Mouse (Mus musculus) thymus, adult 2 months (tissue): ENCODE results near the gene Gng13. TPM values are rescaled to one million over a fixed set of nuclear protein-coding genes. Genes with fewer than 3 reads are reported as not detected.

Source experiments
- DNase-seq: peaks from one replicate; pipeline ENCODE4 v3.0.0; 2021
- H3K27ac ChIP-seq: fragments of 200-500 bp; 2 replicates; pipeline ENCODE4 v1.5.1; 2012; ENCODE audit warnings: low read length, control low read depth; ENCODE audit not compliant: control insufficient read depth, insufficient read depth
- H3K27me3 ChIP-seq: fragments of 200-500 bp; 2 replicates; pipeline ENCODE4 v1.6.1; 2012; ENCODE audit warnings: mild to moderate bottlenecking, low read length, moderate library complexity, mixed read lengths; ENCODE audit not compliant: control insufficient read depth, insufficient read depth
- H3K36me3 ChIP-seq: fragments of 200-500 bp; 2 replicates; pipeline ENCODE4 v1.6.1; 2012; ENCODE audit warnings: mild to moderate bottlenecking, low read length, moderate library complexity; ENCODE audit not compliant: control insufficient read depth, insufficient read depth
- H3K4me1 ChIP-seq: fragments of 200-500 bp; replicated peaks from 2 replicates; pipeline ENCODE4 v1.6.1; 2012; ENCODE audit warnings: low read length; ENCODE audit not compliant: control insufficient read depth, insufficient read depth
- H3K4me3 ChIP-seq: fragments of 200-500 bp; 2 replicates; pipeline ENCODE4 v1.5.1; 2012; ENCODE audit warnings: mild to moderate bottlenecking, low read length, control low read depth, moderate library complexity; ENCODE audit not compliant: control insufficient read depth, insufficient read depth
- CTCF ChIP-seq: fragments of 200-500 bp; IDR thresholded peaks from 2 replicates; pipeline ENCODE4 v1.5.1; 2012; ENCODE audit warnings: mild to moderate bottlenecking, control low read depth, low read length, moderate library complexity, borderline replicate concordance; ENCODE audit not compliant: control insufficient read depth, poor library complexity, insufficient read depth; ENCODE audit errors: extremely low read depth
- POLR2A ChIP-seq: fragments of 200-500 bp; IDR thresholded peaks from 2 replicates; pipeline ENCODE4 v1.6.1; 2012; ENCODE audit warnings: mild to moderate bottlenecking, low read length, control low read depth, moderate library complexity; ENCODE audit not compliant: control insufficient read depth, poor library complexity, insufficient read depth; ENCODE audit errors: extremely low read depth
- WGBS: fragments of 180-500 bp; shearing (Covaris S2); methylation state at CpG from one replicate; pipeline ENCODE4 v1.1.7; 2018; 5-methylcytosine and 5-hydroxymethylcytosine counted together
- polyA plus RNA-seq: library from polyadenylated mRNA; depleted of rRNA; stranded (reverse); fragments of >200 nt; gene quantifications from 2 replicates; pipeline ENCODE4 v1.2.3, GENCODE M21; 2012; rRNA removed

Gene Gng13
- 0.54 and 1.2 TPM in 2 replicates for polyA plus RNA-seq

DNA sequence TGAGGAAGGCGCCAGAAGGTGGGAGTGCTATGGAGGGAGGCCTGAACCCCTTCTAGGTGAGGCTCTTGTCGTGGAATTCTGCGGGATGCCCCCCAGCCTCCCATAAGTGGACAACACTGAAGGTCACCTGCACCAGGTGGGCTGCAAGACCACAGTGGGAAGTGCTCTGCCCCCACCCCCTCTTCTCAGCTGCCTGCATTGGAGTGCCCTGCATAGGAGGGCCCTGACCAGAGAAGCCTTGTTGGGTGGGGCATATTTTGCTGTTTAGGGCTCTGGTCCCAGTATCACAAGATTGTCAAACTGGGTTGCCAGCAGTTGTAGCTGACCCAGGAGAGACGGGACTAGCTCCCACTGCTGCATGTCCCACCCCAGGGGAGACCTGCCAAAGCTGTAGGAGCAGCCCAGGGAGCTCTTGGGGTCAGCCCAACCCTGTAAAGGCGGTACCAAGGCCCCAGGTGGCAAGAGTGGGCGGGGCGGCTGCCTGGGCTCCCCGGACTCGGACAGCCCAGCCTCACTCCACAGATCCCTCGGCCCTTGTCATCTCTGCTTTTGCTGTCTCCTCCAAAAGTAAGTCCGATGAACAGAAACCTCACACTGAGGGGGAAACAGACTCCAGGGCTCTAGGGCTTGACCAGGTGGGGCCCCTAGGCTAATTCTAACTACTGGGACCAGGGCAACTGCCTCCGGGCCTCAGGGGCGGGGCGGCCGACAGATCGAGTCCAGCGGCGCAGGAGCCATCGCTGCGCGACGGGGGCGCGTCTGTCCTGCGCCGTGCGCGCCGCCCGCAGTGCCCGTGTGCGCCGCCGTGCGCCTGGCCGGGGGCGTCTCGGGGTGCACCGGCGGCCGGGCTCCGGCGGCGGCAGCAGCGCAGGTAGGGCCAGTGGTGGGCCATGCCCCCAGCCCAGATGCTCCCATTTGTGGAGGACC lies at the start of gene Gng13:
Gng13 (plus strand) TSS at position 461 of the 927 bp plus-strand sequence.
- no peak for DNase-seq
- no peak within 1 kb of the TSS for H3K4me3 ChIP-seq
- H3K27me3 ChIP-seq = peaks cover 2% of the 10 kb centered on the region; the same call in 1 of the 2 replicates
- H3K36me3 ChIP-seq = no peaks in the 10 kb centered on the region
- no peaks in the 10 kb centered on the region for H3K4me1 ChIP-seq
- WGBS = 4% methylated on average over 45 of the region's 45 CpGs
- no peak within 1 kb of the TSS for H3K27ac ChIP-seq
- TF ChIP-seq POLR2A = no peak
- TF ChIP-seq CTCF = no peak

DNA sequence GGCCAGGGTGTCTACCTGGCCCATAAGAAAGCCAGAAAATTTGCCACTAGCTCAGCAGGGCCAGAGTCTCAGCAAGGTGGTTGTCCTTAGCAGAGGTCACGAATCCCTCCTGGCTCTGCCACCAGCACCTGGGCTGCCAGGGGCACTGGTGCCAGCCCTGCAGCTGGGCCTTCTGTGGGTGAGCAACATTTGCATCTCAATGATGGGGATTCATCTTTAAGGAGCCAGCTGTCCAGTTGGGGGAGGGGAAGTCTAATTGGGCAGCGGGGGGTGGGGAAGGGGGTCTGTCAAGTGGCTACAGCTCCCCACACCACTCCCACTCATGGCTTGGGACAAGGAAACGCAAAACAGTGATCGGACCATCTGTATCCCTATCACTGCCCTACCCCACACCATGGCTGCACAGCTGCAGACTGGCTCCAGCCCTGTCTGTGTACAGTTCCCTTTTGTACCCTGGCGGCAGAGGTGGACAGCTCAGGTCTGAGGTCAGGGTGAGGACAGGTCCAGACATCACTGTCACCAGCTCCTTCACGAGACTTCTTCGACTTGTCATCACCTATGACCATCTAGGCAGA lies 48.4 kb upstream of the Gng13 start:
- 91% methylated on average over 7 of the region's 7 CpGs for WGBS
- H3K27me3 ChIP-seq = no peaks in the 10 kb centered on the region
- no peak for TF ChIP-seq POLR2A
- DNase-seq = no peak
- H3K4me1 ChIP-seq = no peaks in the 10 kb centered on the region
- no peaks in the 10 kb centered on the region for H3K36me3 ChIP-seq
- H3K27ac ChIP-seq = no peak overlapping the region
- H3K4me3 ChIP-seq = no peak overlapping the region

DNA sequence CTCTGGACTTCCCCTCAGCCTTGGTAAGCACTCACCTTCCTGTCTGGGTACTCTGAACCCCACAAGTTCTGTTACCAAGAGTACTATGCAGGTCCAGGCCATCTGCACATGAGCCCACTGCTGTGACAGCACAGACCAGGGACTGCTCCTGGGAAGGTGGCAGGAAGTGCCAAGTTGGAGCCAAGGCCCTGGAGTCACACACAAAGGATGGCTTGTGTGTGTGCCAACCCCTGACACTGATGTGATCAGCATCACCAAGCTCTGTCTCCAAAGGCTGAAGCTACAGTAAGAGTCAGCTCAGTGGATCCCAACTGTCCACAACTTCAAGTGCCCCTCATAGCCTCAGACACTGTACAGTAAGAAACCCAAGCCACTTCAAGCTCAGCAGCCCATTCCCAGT lies 44.0 kb upstream of the Gng13 start:
- Histone ChIP-seq H3K36me3 (no peaks in the 10 kb centered on the region), H3K27me3 (no peaks in the 10 kb centered on the region), H3K4me1 (no peaks in the 10 kb centered on the region), H3K27ac (no peak overlapping the region), H3K4me3 (no peak overlapping the region)
- TF ChIP-seq POLR2A (no peak), CTCF (no peak)
- DNase-seq = no peak

DNA sequence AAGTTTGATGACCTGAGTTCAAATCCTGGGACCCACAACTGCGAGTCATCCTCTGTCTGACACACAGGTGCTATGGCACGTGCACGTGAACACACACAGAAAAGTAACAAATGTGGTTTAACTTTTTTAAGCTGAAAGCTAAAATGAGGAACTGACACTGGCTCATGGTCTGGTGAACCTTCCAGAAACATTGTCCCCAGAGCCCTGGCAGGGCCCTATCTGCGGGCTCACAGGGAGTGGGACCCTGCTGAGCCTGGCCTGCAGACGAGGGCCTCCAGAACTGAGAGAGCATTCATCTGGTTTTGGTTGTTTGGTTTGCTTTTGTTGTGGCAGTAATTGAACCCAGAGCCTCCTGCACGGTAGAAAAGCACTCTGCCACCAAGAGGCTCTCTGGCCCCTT lies 39.0 kb upstream of the Gng13 start:
- Histone ChIP-seq H3K27me3 (no peaks in the 10 kb centered on the region), H3K4me1 (no peaks in the 10 kb centered on the region), H3K4me3 (no peak overlapping the region), H3K27ac (no peak overlapping the region), H3K36me3 (no peaks in the 10 kb centered on the region)
- WGBS = 16% methylated on average over 6 of the region's 6 CpGs
- no peak for DNase-seq
- TF ChIP-seq POLR2A = no peak
- TF ChIP-seq CTCF = no peak

DNA sequence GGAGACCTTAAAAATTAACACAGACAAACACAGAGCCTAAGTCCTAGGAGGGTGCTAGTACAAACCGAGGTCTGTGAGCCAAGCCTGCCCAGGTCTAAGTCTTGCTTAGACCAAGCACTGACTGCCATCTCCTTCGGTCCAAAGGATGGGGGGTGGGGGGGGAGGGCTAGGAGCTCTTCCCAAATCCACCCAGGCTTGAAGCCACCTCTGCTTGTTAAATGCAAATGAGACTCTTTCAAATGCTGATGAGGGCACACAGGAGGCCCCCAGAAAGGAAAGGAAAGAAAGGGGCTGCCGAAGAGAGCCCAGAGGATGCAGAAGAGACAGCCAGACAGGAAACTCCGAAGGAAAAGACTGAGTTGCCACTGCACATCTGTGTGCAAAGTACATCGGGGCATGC lies 37.2 kb upstream of the Gng13 start:
- Histone ChIP-seq H3K27me3 (no peaks in the 10 kb centered on the region), H3K4me3 (no peak overlapping the region), H3K4me1 (no peaks in the 10 kb centered on the region), H3K27ac (no peak overlapping the region), H3K36me3 (no peaks in the 10 kb centered on the region)
- TF ChIP-seq CTCF (no peak), POLR2A (no peak)
- 16% methylated on average over 5 of the region's 5 CpGs for WGBS
- no peak for DNase-seq

DNA sequence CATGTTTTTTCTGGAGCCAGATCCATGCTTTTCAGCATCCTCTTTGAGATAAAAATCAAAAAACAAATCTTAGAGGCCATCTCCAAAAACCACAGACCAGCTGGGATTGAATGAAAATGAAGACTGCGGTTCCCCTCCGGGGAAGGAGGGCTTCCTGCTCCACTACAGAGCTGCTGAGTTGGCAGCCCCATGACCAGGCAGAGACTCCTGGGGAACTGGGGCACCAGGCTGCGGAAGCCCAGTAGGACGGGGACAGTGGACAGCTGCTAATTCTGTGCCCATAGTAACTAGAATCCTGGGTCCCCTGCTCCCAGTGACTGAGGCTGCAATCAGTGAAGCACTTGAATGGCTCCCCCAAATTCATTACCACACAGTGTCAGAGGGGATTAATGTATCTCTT lies 35.3 kb upstream of the Gng13 start:
- no peaks in the 10 kb centered on the region for H3K27me3 ChIP-seq
- TF ChIP-seq POLR2A (no peak), CTCF (no peak)
- no peak for DNase-seq

DNA sequence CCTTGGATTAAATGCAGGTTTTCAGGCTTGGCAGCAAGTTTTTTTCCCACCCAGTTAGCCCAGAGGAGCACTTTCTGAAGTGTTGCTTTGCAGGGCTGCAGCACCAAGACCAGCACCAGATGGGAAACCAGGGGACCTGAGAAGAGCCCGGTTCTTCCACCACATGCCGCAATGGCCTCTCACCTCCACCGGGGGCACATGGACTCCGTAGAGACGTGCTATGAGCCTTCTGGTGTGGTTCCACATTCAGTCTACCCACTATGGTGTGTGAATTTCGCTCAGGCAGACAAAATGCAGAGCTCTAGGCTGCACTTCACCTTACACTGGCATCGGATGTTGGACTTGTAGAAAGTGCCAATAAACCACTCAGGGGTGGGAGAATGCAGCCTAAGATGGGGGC lies 30.6 kb upstream of the Gng13 start:
- Histone ChIP-seq H3K27ac (no peak overlapping the region), H3K36me3 (no peaks in the 10 kb centered on the region), H3K4me1 (no peaks in the 10 kb centered on the region), H3K4me3 (no peak overlapping the region), H3K27me3 (no peaks in the 10 kb centered on the region)
- WGBS = 27% methylated on average over 7 of the region's 7 CpGs
- DNase-seq = no peak
- TF ChIP-seq POLR2A (no peak), CTCF (no peak)

More for the DNA sequence above, 35.3 kb upstream of the Gng13 start:
- Histone ChIP-seq H3K27ac (no peak overlapping the region), H3K36me3 (no peaks in the 10 kb centered on the region), H3K4me1 (no peaks in the 10 kb centered on the region), H3K4me3 (no peak overlapping the region)
- 37% methylated on average over 4 of the region's 4 CpGs for WGBS
